Mouse (Mus musculus): ENCODE measurements around the gene Ndufaf7. TPM values are rescaled to one million over a fixed set of nuclear protein-coding genes. Genes with fewer than 3 reads are reported as not detected.
A peak's percentile ranks its signal among the peaks of the same experiment; 100 is the strongest.

Ndufaf7 gene
- total RNA-seq, 2 experiments from 2014 or later = 56.8 to 61.8 TPM

GRCm38 (mm10) chr17:78953240-78953639, 16.3 kb downstream of the Ndufaf7 start:
- ATAC-seq (replicated peaks; ENCODE audit: low FRiP score, low TSS enrichment, poor library complexity, severe bottlenecking) = no peak

GRCm38 (mm10) chr17:78959473-78959872, 22.5 kb downstream of the Ndufaf7 start:
- 0 out of 2 replicates have a peak, but pooled peaks have one; percentile 30 for ATAC-seq (replicated peaks; ENCODE audit: low FRiP score, low TSS enrichment, poor library complexity, severe bottlenecking)

- no peak for ATAC-seq (replicated peaks; ENCODE audit: low FRiP score, low TSS enrichment, poor library complexity, severe bottlenecking)
Observed at GRCm38 (mm10) chr17:78964387-78964786, 27.5 kb downstream of the Ndufaf7 start.

GRCm38 (mm10) chr17:78966092-78966883, 29.4 kb downstream of the Ndufaf7 start:
- ATAC-seq (replicated peaks; ENCODE audit: low FRiP score, low TSS enrichment, poor library complexity, severe bottlenecking) = no peak

GRCm38 (mm10) chr17:78968500-78968899, 31.6 kb downstream of the Ndufaf7 start:
- ATAC-seq (replicated peaks; ENCODE audit: low FRiP score, low TSS enrichment, poor library complexity, severe bottlenecking) = no peak

- ATAC-seq (replicated peaks; ENCODE audit: low FRiP score, low TSS enrichment, poor library complexity, severe bottlenecking) = no peak
Observed at GRCm38 (mm10) chr17:78983166-78983565, 46.2 kb downstream of the Ndufaf7 start.

- no peak for ATAC-seq (replicated peaks; ENCODE audit: low FRiP score, low TSS enrichment, poor library complexity, severe bottlenecking)
Observed at GRCm38 (mm10) chr17:78983736-78984135, 46.8 kb downstream of the Ndufaf7 start.

GRCm38 (mm10) chr17:78989015-78989414, 52.1 kb downstream of the Ndufaf7 start:
- 0 out of 2 replicates have a peak, but pooled peaks have one; percentile 37 for ATAC-seq (replicated peaks; ENCODE audit: low FRiP score, low TSS enrichment, poor library complexity, severe bottlenecking)

GRCm38 (mm10) chr17:78991549-78991948, 54.6 kb downstream of the Ndufaf7 start:
- no peak for ATAC-seq (replicated peaks; ENCODE audit: low FRiP score, low TSS enrichment, poor library complexity, severe bottlenecking)

GRCm38 (mm10) chr17:78992303-78993027, 55.5 kb downstream of the Ndufaf7 start:
- ATAC-seq (replicated peaks; ENCODE audit: low FRiP score, low TSS enrichment, poor library complexity, severe bottlenecking) = peak; percentile 25

GRCm38 (mm10) chr17:78993670-78994069, 56.7 kb downstream of the Ndufaf7 start:
- ATAC-seq (replicated peaks; ENCODE audit: low FRiP score, low TSS enrichment, poor library complexity, severe bottlenecking) = no peak

- no peak for ATAC-seq (replicated peaks; ENCODE audit: low FRiP score, low TSS enrichment, poor library complexity, severe bottlenecking)
Observed at GRCm38 (mm10) chr17:78994382-78994781, 57.4 kb downstream of the Ndufaf7 start.

GRCm38 (mm10) chr17:78994931-78995820, 58.2 kb downstream of the Ndufaf7 start:
- ATAC-seq (replicated peaks; ENCODE audit: low FRiP score, low TSS enrichment, poor library complexity, severe bottlenecking) = 0 out of 2 replicates have a peak, but pooled peaks have one; percentile 13

Other genes starting within 250 kb of the Ndufaf7 start
- 13.7 and 15.9 TPM in 2 replicates for gene Strn, start 199.9 kb upstream of the Ndufaf7 start, total RNA-seq (2014; fragmentation: Nextera tagmentation)
- gene Strn, start 199.9 kb upstream of the Ndufaf7 start, total RNA-seq (2017) = 19.6 and 28.1 TPM in 2 replicates
- gene Heatr5b, start 101.8 kb upstream of the Ndufaf7 start, total RNA-seq (2014; fragmentation: Nextera tagmentation) = 25.4 TPM in 2 replicates
- 13.8 and 18.5 TPM in 2 replicates for gene Heatr5b, start 101.8 kb upstream of the Ndufaf7 start, total RNA-seq (2017)
- 5.2 and 10.2 TPM in 2 replicates for gene Gpatch11, start 101.6 kb upstream of the Ndufaf7 start, total RNA-seq (2014; fragmentation: Nextera tagmentation)
- 14.0 and 28.0 TPM in 2 replicates for gene Gpatch11, start 101.6 kb upstream of the Ndufaf7 start, total RNA-seq (2017)
- 30.1 and 37.5 TPM in 2 replicates for gene Eif2ak2, start 54.6 kb upstream of the Ndufaf7 start, total RNA-seq (2014; fragmentation: Nextera tagmentation)
- gene Eif2ak2, start 54.6 kb upstream of the Ndufaf7 start, total RNA-seq (2017) = 54.7 and 66.3 TPM in 2 replicates
- gene Sult6b1, start 30.1 kb upstream of the Ndufaf7 start, total RNA-seq (2014; fragmentation: Nextera tagmentation) = not detected in 2 replicates
- not detected in 2 replicates for gene Sult6b1, start 30.1 kb upstream of the Ndufaf7 start, total RNA-seq (2017)
- gene Cebpzos, start 20.6 kb upstream of the Ndufaf7 start, total RNA-seq (2014; fragmentation: Nextera tagmentation) = 33.7 and 46.9 TPM in 2 replicates
- gene Cebpzos, start 20.6 kb upstream of the Ndufaf7 start, total RNA-seq (2017) = 52.9 and 97.9 TPM in 2 replicates
- 62.6 and 67.9 TPM in 2 replicates for gene Cebpz, start 70 bp upstream of the Ndufaf7 start, total RNA-seq (2014; fragmentation: Nextera tagmentation)
- gene Cebpz, start 70 bp upstream of the Ndufaf7 start, total RNA-seq (2017) = 258 and 277 TPM in 2 replicates
- gene Prkd3, start 83.7 kb downstream of the Ndufaf7 start, total RNA-seq (2014; fragmentation: Nextera tagmentation) = 24.8 and 28.5 TPM in 2 replicates
- gene Prkd3, start 83.7 kb downstream of the Ndufaf7 start, total RNA-seq (2017) = 27.6 and 37.5 TPM in 2 replicates
- gene Qpct, start 114.8 kb downstream of the Ndufaf7 start, total RNA-seq (2014; fragmentation: Nextera tagmentation) = not detected in 2 replicates
- 0.88 TPM in 1 of 2 replicates, not detected in the other for gene Qpct, start 114.8 kb downstream of the Ndufaf7 start, total RNA-seq (2017)

Measured in megakaryocyte-erythroid progenitor cell, adult 5-6 weeks (primary cell).